Mouse (Mus musculus): Measurements from ENCODE around the gene Klrb1f. TPM values are rescaled to one million over a fixed set of nuclear protein-coding genes. Genes with fewer than 3 reads are reported as not detected.
"Not testable (repeated sequence)": the region's sequence is repeated elsewhere in the genome, so short reads cannot be mapped to it uniquely, and the experiment has no call there.

Klrb1f gene
- total and polyA plus RNA-seq, 2 experiments from 2014 or later, result 0.23 TPM; not detected in 1

DNA sequence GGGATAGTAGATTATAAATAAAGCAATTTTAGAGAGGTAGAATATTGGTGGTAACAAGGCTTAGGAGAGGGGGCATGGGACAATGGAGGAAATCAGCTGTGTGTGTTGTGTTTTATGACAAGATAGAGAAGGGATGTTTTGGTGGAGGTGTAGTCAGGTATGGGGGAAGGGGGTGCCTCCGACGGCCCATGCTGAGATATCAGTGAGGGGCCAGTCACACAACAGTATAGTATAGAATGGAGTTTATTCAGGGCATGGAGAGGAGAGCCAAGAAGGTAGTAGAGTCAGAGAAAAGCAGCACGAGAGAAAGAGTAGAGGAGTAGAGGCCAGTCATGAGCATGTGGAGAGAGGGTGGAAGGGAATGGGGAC lies 35.2 kb upstream of the Klrb1f start:
- Histone ChIP-seq H3K4me2 (ENCODE audit: low read depth, low read length) (no peak overlapping the region), H3K27ac (ENCODE audit: low read depth) (no peak overlapping the region), H3K27me3 (ENCODE audit: control insufficient read depth, insufficient read depth, low read length) (no peaks in the 10 kb centered on the region), H3K36me3 (replicated peaks; ENCODE audit: control insufficient read depth, insufficient read depth, low read length) (no peaks in the 10 kb centered on the region), H3K4me3 (ENCODE audit: low read depth, low read length) (no peak overlapping the region), H3K4me1 (ENCODE audit: control insufficient read depth, insufficient read depth) (no peaks in the 10 kb centered on the region), H3K9me3 (replicated peaks; ENCODE audit: control insufficient read depth, low read length) (no peaks in the 10 kb centered on the region), H3K9ac (replicated peaks; ENCODE audit: low read depth, low read length) (no peak overlapping the region)
- WGBS, result 77% methylated on average over 3 of the region's 3 CpGs
- DNase-seq (ENCODE audit: low spot score) (no peak), ATAC-seq (ENCODE audit: insufficient read depth, low read depth) (no peak)
- TF ChIP-seq EP300 (IDR thresholded peaks at IDR 0.05; ENCODE audit: low read depth) (no peak), CTCF (IDR thresholded peaks at IDR 0.05; ENCODE audit: low read depth) (no peak)

DNA sequence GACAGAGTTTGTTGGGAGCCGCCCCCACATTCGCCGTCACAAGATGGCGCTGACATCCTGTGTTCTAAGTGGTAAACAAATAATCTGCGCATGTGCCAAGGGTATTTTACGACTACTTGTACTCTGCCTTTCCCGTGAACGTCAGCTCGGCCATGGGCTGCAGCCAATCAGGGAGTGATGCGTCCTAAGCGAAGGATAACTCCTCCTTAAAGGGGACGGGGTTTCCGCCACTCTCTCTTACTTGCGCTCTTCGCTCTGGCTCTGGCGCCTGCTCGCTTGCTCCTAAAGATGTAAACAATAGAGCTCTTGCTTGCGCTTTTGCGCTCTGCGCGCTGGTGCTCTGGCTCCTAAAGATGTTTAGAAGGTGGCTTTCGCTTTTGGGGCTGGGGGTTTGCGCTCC lies 33.7 kb upstream of the Klrb1f start:
- ATAC-seq (ENCODE audit: insufficient read depth, low read depth); H3K4me2 ChIP-seq (ENCODE audit: low read depth, low read length): not testable (repeated sequence)

DNA sequence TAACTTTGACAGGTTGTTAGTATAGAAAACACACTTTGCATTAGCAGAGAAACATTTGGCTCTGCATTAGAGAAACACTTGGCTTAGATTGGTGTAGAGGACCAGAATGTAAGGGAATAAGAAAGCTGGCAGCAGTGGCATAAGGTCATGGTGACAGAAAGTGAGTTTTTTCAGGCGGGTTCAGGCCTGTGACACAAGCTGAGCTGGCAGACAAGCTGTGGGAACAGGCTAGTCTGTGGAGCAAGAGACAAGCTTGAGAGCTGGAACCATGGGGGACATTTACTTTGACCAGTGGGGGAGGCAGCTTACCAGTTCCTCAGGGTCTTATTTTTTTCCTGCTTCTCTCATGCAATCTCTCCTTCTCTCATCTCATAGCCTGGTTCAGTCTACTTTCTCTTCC lies 32.7 kb upstream of the Klrb1f start:
- Histone ChIP-seq H3K27ac (ENCODE audit: low read depth) (no peak overlapping the region), H3K9ac (replicated peaks; ENCODE audit: low read depth, low read length) (no peak overlapping the region), H3K4me3 (ENCODE audit: low read depth, low read length) (no peak overlapping the region), H3K27me3 (ENCODE audit: control insufficient read depth, insufficient read depth, low read length) (no peaks in the 10 kb centered on the region), H3K9me3 (replicated peaks; ENCODE audit: control insufficient read depth, low read length) (no peaks in the 10 kb centered on the region), H3K4me1 (ENCODE audit: control insufficient read depth, insufficient read depth) (no peaks in the 10 kb centered on the region), H3K4me2 (ENCODE audit: low read depth, low read length) (no peak overlapping the region), H3K36me3 (replicated peaks; ENCODE audit: control insufficient read depth, insufficient read depth, low read length) (no peaks in the 10 kb centered on the region)
- WGBS, result 36% methylated on average over 1 of the region's 1 CpGs
- TF ChIP-seq EP300 (IDR thresholded peaks at IDR 0.05; ENCODE audit: low read depth) (no peak), CTCF (IDR thresholded peaks at IDR 0.05; ENCODE audit: low read depth) (no peak)
- no peak for ATAC-seq (ENCODE audit: insufficient read depth, low read depth)
- DNase-seq (ENCODE audit: low spot score), result no peak

More for the DNA sequence above, 33.7 kb upstream of the Klrb1f start:
- 92% methylated on average over 18 of the region's 23 CpGs for WGBS
- not testable (repeated sequence) for H3K4me1 ChIP-seq (ENCODE audit: control insufficient read depth, insufficient read depth); H3K36me3 ChIP-seq (replicated peaks; ENCODE audit: control insufficient read depth, insufficient read depth, low read length); H3K9ac ChIP-seq (replicated peaks; ENCODE audit: low read depth, low read length); H3K27ac ChIP-seq (ENCODE audit: low read depth); H3K4me3 ChIP-seq (ENCODE audit: low read depth, low read length); H3K27me3 ChIP-seq (ENCODE audit: control insufficient read depth, insufficient read depth, low read length); DNase-seq (ENCODE audit: low spot score); H3K9me3 ChIP-seq (replicated peaks; ENCODE audit: control insufficient read depth, low read length)

DNA sequence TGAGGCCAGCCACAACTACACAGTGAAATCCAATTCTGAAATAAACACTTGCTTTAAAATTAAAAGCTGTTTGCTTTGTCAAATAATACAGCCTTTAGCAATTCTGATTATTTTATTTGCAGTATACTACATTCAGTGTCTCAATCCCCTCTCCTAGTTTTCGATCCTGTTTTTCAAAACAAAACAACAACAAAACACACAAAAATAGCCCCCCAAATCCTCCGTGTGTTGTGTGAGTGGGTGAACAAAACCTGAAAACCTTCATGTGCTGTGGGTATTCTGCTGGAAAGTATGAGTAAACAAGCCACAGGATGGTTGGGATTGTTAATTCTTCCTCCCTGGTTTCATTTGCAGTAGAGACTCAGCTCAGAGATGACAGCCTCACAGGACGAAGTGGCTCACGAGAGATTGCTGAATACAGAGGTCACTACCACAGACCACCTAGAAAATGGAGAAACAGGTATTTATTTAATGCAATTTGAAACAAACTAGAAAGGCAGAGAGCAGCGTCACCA lies 31.9 kb upstream of the Klrb1f start:
- Histone ChIP-seq H3K9ac (replicated peaks; ENCODE audit: low read depth, low read length) (no peak overlapping the region), H3K27ac (ENCODE audit: low read depth) (no peak overlapping the region), H3K4me2 (ENCODE audit: low read depth, low read length) (no peak overlapping the region), H3K9me3 (replicated peaks; ENCODE audit: control insufficient read depth, low read length) (no peaks in the 10 kb centered on the region), H3K27me3 (ENCODE audit: control insufficient read depth, insufficient read depth, low read length) (no peaks in the 10 kb centered on the region), H3K4me3 (ENCODE audit: low read depth, low read length) (no peak overlapping the region), H3K4me1 (ENCODE audit: control insufficient read depth, insufficient read depth) (no peaks in the 10 kb centered on the region), H3K36me3 (replicated peaks; ENCODE audit: control insufficient read depth, insufficient read depth, low read length) (no peaks in the 10 kb centered on the region)
- 79% methylated on average over 5 of the region's 5 CpGs for WGBS
- ATAC-seq (ENCODE audit: insufficient read depth, low read depth) (no peak), DNase-seq (ENCODE audit: low spot score) (no peak)
- no peak for TF ChIP-seq CTCF (IDR thresholded peaks at IDR 0.05; ENCODE audit: low read depth)

DNA sequence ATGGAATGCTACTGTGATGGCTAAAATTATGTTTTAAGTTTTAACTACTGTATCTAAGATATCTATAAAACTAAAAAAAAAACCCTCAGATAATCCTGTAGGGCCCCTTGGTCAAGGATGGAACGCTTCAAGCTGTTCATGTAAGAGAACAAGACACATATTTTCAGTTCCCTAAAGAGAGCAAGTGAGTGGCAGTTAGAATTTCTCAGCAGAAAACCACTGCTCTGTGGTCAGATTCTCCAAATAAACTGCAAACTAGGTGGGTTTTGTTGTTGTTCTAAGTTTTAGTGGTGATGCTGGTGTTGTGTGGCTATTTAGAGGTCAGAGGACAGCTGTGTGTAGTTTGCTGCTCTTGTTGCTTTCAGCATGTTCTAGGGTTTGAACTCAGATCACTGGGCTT lies 31.3 kb upstream of the Klrb1f start:
- H3K4me1 ChIP-seq (ENCODE audit: control insufficient read depth, insufficient read depth), result no peaks in the 10 kb centered on the region
- no peak overlapping the region for H3K9ac ChIP-seq (replicated peaks; ENCODE audit: low read depth, low read length)
- H3K4me2 ChIP-seq (ENCODE audit: low read depth, low read length), result no peak overlapping the region
- H3K36me3 ChIP-seq (replicated peaks; ENCODE audit: control insufficient read depth, insufficient read depth, low read length), result no peaks in the 10 kb centered on the region
- DNase-seq (ENCODE audit: low spot score), result no peak
- 69% methylated on average over 1 of the region's 1 CpGs for WGBS
- no peak overlapping the region for H3K4me3 ChIP-seq (ENCODE audit: low read depth, low read length)
- H3K27ac ChIP-seq (ENCODE audit: low read depth), result no peak overlapping the region
- no peaks in the 10 kb centered on the region for H3K27me3 ChIP-seq (ENCODE audit: control insufficient read depth, insufficient read depth, low read length)
- ATAC-seq (ENCODE audit: insufficient read depth, low read depth), result no peak
- TF ChIP-seq CTCF (IDR thresholded peaks at IDR 0.05; ENCODE audit: low read depth) (no peak), EP300 (IDR thresholded peaks at IDR 0.05; ENCODE audit: low read depth) (no peak)
- H3K9me3 ChIP-seq (replicated peaks; ENCODE audit: control insufficient read depth, low read length), result no peaks in the 10 kb centered on the region

DNA sequence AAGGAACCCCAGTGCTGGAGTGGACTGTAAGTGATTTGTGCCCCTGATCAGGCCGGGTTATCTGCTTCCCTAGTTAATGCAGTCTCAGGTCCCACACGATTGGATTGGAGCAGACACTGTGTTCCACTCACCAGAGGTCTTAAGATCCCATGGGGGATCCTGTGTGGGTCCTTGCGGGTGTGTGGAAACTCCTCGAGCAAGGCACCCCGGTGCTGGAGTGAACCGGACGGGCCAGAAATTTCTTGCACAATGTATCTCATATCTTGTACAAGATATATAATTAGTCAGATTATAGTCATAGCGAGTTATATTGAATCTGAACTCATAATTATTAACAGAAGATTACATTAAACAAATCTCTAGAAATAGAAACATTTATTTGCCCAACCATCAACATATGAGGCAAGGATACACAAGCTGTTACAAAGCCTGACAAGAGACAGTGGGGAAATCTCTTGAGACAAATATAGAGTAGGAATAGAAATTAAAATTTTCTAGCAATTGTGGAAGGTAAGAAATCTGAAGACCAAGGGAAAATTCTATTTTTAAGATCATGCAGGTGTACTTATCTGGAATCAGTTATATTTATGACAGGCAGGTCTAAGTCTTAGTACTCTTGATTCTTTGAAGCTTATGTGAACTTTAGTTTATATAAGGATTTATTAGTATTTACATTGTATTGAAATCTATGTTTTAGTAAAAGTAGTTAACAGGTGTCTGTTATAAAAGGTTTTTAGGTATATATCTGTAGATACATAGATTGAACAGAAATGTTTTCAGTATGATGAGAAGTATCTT lies 18.1 kb upstream of the Klrb1f start:
- no peak overlapping the region for H3K4me2 ChIP-seq (ENCODE audit: low read depth, low read length)
- no peaks in the 10 kb centered on the region for H3K27me3 ChIP-seq (ENCODE audit: control insufficient read depth, insufficient read depth, low read length)
- TF ChIP-seq EP300 (IDR thresholded peaks at IDR 0.05; ENCODE audit: low read depth) (no peak), CTCF (IDR thresholded peaks at IDR 0.05; ENCODE audit: low read depth) (no peak)
- H3K9me3 ChIP-seq (replicated peaks; ENCODE audit: control insufficient read depth, low read length), result no peaks in the 10 kb centered on the region
- WGBS, result 78% methylated on average over 8 of the region's 8 CpGs
- DNase-seq (ENCODE audit: low spot score) (no peak), ATAC-seq (ENCODE audit: insufficient read depth, low read depth) (no peak)
- no peaks in the 10 kb centered on the region for H3K36me3 ChIP-seq (replicated peaks; ENCODE audit: control insufficient read depth, insufficient read depth, low read length)
- no peak overlapping the region for H3K27ac ChIP-seq (ENCODE audit: low read depth)
- no peak overlapping the region for H3K9ac ChIP-seq (replicated peaks; ENCODE audit: low read depth, low read length)
- H3K4me1 ChIP-seq (ENCODE audit: control insufficient read depth, insufficient read depth), result no peaks in the 10 kb centered on the region
- no peak overlapping the region for H3K4me3 ChIP-seq (ENCODE audit: low read depth, low read length)

Measured in heart, postnatal 0 days (tissue).